Mouse (Mus musculus): ENCODE results near the gene Hk3. TPM values are rescaled to one million over a fixed set of nuclear protein-coding genes. Genes with fewer than 3 reads are reported as not detected.

Gene Hk3
- polyA plus RNA-seq, 1 experiment from 2014 or later = 0.96 TPM

- no peaks in the 10 kb centered on the region for H3K9me3 ChIP-seq
- no peak for ATAC-seq (ENCODE audit: low FRiP score)
- 93% methylated on average over 12 of the region's 12 CpGs for WGBS
These were observed 3.9 kb downstream of the Hk3 start for GRCm38 (mm10) chr13:55017154-55017897.

GRCm38 (mm10) chr13:55014451-55014850 lies 6.7 kb downstream of the Hk3 start:
- H3K36me3 ChIP-seq (replicated peaks) = no peaks in the 10 kb centered on the region
- H3K27me3 ChIP-seq = peaks cover 20% of the 10 kb centered on the region; the same call in 1 of the 2 replicates
- H3K4me3 ChIP-seq (replicated peaks) = no peak overlapping the region
- no peak overlapping the region for H3K9ac ChIP-seq
- H3K4me1 ChIP-seq = peaks cover 17% of the 10 kb centered on the region; the same call in 1 of the 2 replicates
- H3K4me2 ChIP-seq = no peak overlapping the region
- H3K9me3 ChIP-seq = no peaks in the 10 kb centered on the region
- ATAC-seq (ENCODE audit: low FRiP score) = no peak
- no peak overlapping the region for H3K27ac ChIP-seq
- WGBS = 73% methylated on average over 9 of the region's 9 CpGs

More at GRCm38 (mm10) chr13:55017154-55017897, 3.9 kb downstream of the Hk3 start:
- H3K9ac ChIP-seq = no peak overlapping the region
- H3K27ac ChIP-seq = no peak overlapping the region
- H3K4me1 ChIP-seq = peaks cover 10% of the 10 kb centered on the region; the same call in 1 of the 2 replicates
- no peak overlapping the region for H3K4me2 ChIP-seq
- no peak overlapping the region for H3K4me3 ChIP-seq (replicated peaks)
- no peaks in the 10 kb centered on the region for H3K36me3 ChIP-seq (replicated peaks)
- H3K27me3 ChIP-seq = peaks cover 10% of the 10 kb centered on the region; the same call in 1 of the 2 replicates

- H3K9me3 ChIP-seq = no peaks in the 10 kb centered on the region
- no peak overlapping the region for H3K4me2 ChIP-seq
- H3K27ac ChIP-seq = no peak overlapping the region
- no peak overlapping the region for H3K4me3 ChIP-seq (replicated peaks)
- no peak overlapping the region for H3K9ac ChIP-seq
- ATAC-seq (ENCODE audit: low FRiP score) = no peak
- peaks cover 24% of the 10 kb centered on the region for H3K4me1 ChIP-seq
- 19% methylated on average over 9 of the region's 9 CpGs for WGBS
- peaks cover 20% of the 10 kb centered on the region; the same call in 1 of the 2 replicates for H3K27me3 ChIP-seq
- H3K36me3 ChIP-seq (replicated peaks) = no peaks in the 10 kb centered on the region
These were observed 7.4 kb downstream of the Hk3 start for GRCm38 (mm10) chr13:55013702-55014344.

GRCm38 (mm10) chr13:55011981-55012478 lies 9.2 kb downstream of the Hk3 start:
- Histone ChIP-seq H3K4me2 (peak overlapping the region; percentile 34), H3K36me3 (replicated peaks) (no peaks in the 10 kb centered on the region), H3K9ac (no peak overlapping the region), H3K27me3 (peaks cover 20% of the 10 kb centered on the region; the same call in 1 of the 2 replicates), H3K4me3 (replicated peaks) (no peak overlapping the region), H3K4me1 (peaks cover 42% of the 10 kb centered on the region), H3K9me3 (no peaks in the 10 kb centered on the region), H3K27ac (no peak overlapping the region)
- 3% methylated on average over 12 of the region's 14 CpGs for WGBS
- peak; percentile 48 for ATAC-seq (ENCODE audit: low FRiP score)

- WGBS = 91% methylated on average over 15 of the region's 15 CpGs
- Histone ChIP-seq H3K27ac (no peak overlapping the region), H3K36me3 (replicated peaks) (no peaks in the 10 kb centered on the region), H3K9ac (no peak overlapping the region), H3K4me3 (replicated peaks) (no peak overlapping the region), H3K27me3 (peaks cover 20% of the 10 kb centered on the region; the same call in 1 of the 2 replicates), H3K4me2 (no peak overlapping the region), H3K9me3 (no peaks in the 10 kb centered on the region), H3K4me1 (peaks cover 45% of the 10 kb centered on the region)
- ATAC-seq (ENCODE audit: low FRiP score) = no peak
These were observed 10.1 kb downstream of the Hk3 start for GRCm38 (mm10) chr13:55011103-55011502.

- Histone ChIP-seq H3K27me3 (peaks cover 27% of the 10 kb centered on the region; the same call in 1 of the 2 replicates), H3K4me3 (replicated peaks) (no peak overlapping the region), H3K9me3 (no peaks in the 10 kb centered on the region), H3K27ac (0 out of 2 replicates have a peak overlapping the region, but pooled peaks have one; percentile 22), H3K9ac (no peak overlapping the region), H3K4me2 (no peak overlapping the region), H3K36me3 (replicated peaks) (no peaks in the 10 kb centered on the region), H3K4me1 (peaks cover 53% of the 10 kb centered on the region)
- 30% methylated on average over 6 of the region's 6 CpGs for WGBS
- peak; percentile 57 for ATAC-seq (ENCODE audit: low FRiP score)
These were observed 12.6 kb downstream of the Hk3 start for GRCm38 (mm10) chr13:55008589-55008988.

- Histone ChIP-seq H3K9me3 (no peaks in the 10 kb centered on the region), H3K27ac (no peak overlapping the region), H3K36me3 (replicated peaks) (no peaks in the 10 kb centered on the region; the same call in 1 of the 2 replicates), H3K4me3 (replicated peaks) (no peak overlapping the region), H3K9ac (no peak overlapping the region), H3K27me3 (peaks cover 32% of the 10 kb centered on the region), H3K4me2 (no peak overlapping the region), H3K4me1 (peaks cover 43% of the 10 kb centered on the region)
- WGBS = 86% methylated on average over 7 of the region's 7 CpGs
- no peak for ATAC-seq (ENCODE audit: low FRiP score)
These were observed 14.8 kb downstream of the Hk3 start for GRCm38 (mm10) chr13:55006415-55006742.

GRCm38 (mm10) chr13:55005691-55006414 lies 15.3 kb downstream of the Hk3 start:
- WGBS = 77% methylated on average over 31 of the region's 31 CpGs
- Histone ChIP-seq H3K27ac (no peak overlapping the region), H3K4me1 (peaks cover 43% of the 10 kb centered on the region), H3K9me3 (no peaks in the 10 kb centered on the region), H3K4me2 (no peak overlapping the region), H3K4me3 (replicated peaks) (no peak overlapping the region), H3K36me3 (replicated peaks) (peaks cover 4% of the 10 kb centered on the region; the same call in 1 of the 2 replicates), H3K27me3 (peaks cover 33% of the 10 kb centered on the region), H3K9ac (no peak overlapping the region)
- no peak for ATAC-seq (ENCODE audit: low FRiP score)

GRCm38 (mm10) chr13:55004646-55005045 lies 16.5 kb downstream of the Hk3 start:
- no peaks in the 10 kb centered on the region for H3K9me3 ChIP-seq
- H3K4me2 ChIP-seq = no peak overlapping the region
- H3K36me3 ChIP-seq (replicated peaks) = peaks cover 4% of the 10 kb centered on the region; the same call in 1 of the 2 replicates
- WGBS = 82% methylated on average over 11 of the region's 11 CpGs
- H3K27ac ChIP-seq = no peak overlapping the region
- peaks cover 43% of the 10 kb centered on the region for H3K4me1 ChIP-seq
- H3K27me3 ChIP-seq = peaks cover 32% of the 10 kb centered on the region
- no peak for ATAC-seq (ENCODE audit: low FRiP score)
- H3K9ac ChIP-seq = no peak overlapping the region
- no peak overlapping the region for H3K4me3 ChIP-seq (replicated peaks)

GRCm38 (mm10) chr13:55002090-55002489 lies 19.1 kb downstream of the Hk3 start:
- H3K27me3 ChIP-seq = peaks cover 45% of the 10 kb centered on the region
- no peaks in the 10 kb centered on the region for H3K9me3 ChIP-seq
- peaks cover 4% of the 10 kb centered on the region; the same call in 1 of the 2 replicates for H3K36me3 ChIP-seq (replicated peaks)
- peaks cover 26% of the 10 kb centered on the region for H3K4me1 ChIP-seq
- 84% methylated on average over 10 of the region's 10 CpGs for WGBS
- ATAC-seq (ENCODE audit: low FRiP score) = no peak
- H3K9ac ChIP-seq = no peak overlapping the region
- no peak overlapping the region for H3K4me2 ChIP-seq
- H3K27ac ChIP-seq = no peak overlapping the region
- H3K4me3 ChIP-seq (replicated peaks) = no peak overlapping the region

- Histone ChIP-seq H3K4me1 (peaks cover 22% of the 10 kb centered on the region), H3K27me3 (peaks cover 58% of the 10 kb centered on the region)
- WGBS = 84% methylated on average over 10 of the region's 10 CpGs
These were observed 20.8 kb downstream of the Hk3 start for GRCm38 (mm10) chr13:55000433-55000832.

GRCm38 (mm10) chr13:54997568-54997967 lies 23.6 kb downstream of the Hk3 start:
- Histone ChIP-seq H3K9ac (no peak overlapping the region), H3K4me1 (peaks cover 33% of the 10 kb centered on the region), H3K27ac (no peak overlapping the region), H3K9me3 (no peaks in the 10 kb centered on the region), H3K27me3 (peaks cover 51% of the 10 kb centered on the region), H3K4me3 (replicated peaks) (no peak overlapping the region), H3K36me3 (replicated peaks) (0 out of 2 replicates have a peak, but pooled peaks cover 4% of the 10 kb centered on the region), H3K4me2 (no peak overlapping the region)
- ATAC-seq (ENCODE audit: low FRiP score) = no peak
- 89% methylated on average over 8 of the region's 8 CpGs for WGBS

More at GRCm38 (mm10) chr13:55000433-55000832, 20.8 kb downstream of the Hk3 start:
- no peak overlapping the region for H3K9ac ChIP-seq
- H3K27ac ChIP-seq = no peak overlapping the region
- no peak for ATAC-seq (ENCODE audit: low FRiP score)
- H3K4me3 ChIP-seq (replicated peaks) = no peak overlapping the region
- no peaks in the 10 kb centered on the region for H3K9me3 ChIP-seq
- peaks cover 4% of the 10 kb centered on the region; the same call in 1 of the 2 replicates for H3K36me3 ChIP-seq (replicated peaks)
- H3K4me2 ChIP-seq = no peak overlapping the region

All from forebrain, embryonic 12.5 days (tissue).